Comparison of ENCODE assay signal across 8 mouse cellular contexts in genomic region chr10:62449364-62450279, GRCm38 (mm10). TPM values are rescaled to one million over a fixed set of nuclear protein-coding genes. Genes with fewer than 3 reads are reported as not detected.
DNase-seq lines count a peak whose midpoint lies in the region; ATAC-seq and TF ChIP-seq lines count a peak whose summit lies in the region.

Gene 4930507D05Rik (plus strand): TSS chr10:62449489.
Gene Supv3l1 (minus strand): TSS chr10:62449738.

- H3K4me1 ChIP-seq in ES-E14 (ENCODE audit: control insufficient read depth in 2 of 2, insufficient read depth in 2 of 2, low read length in 2 of 2, poor library complexity in 1 of 2) = peaks cover 6 to 14% of the 10 kb centered on the region in 2 experiments
- H3K4me1 ChIP-seq in forebrain, embryonic 15.5 days = peaks cover 17% of the 10 kb centered on the region
- H3K4me1 ChIP-seq in lung, adult 2 months (ENCODE audit: control insufficient read depth, insufficient read depth, low read length) = peaks cover 8% of the 10 kb centered on the region

- peaks cover 14% of the 10 kb centered on the region for H3K36me3 ChIP-seq in ES-E14 (ENCODE audit: control insufficient read depth, insufficient read depth, low read length, poor library complexity, severe bottlenecking)
- peaks cover 25% of the 10 kb centered on the region for H3K36me3 ChIP-seq in forebrain, embryonic 15.5 days

- H3K27me3 ChIP-seq in forebrain, embryonic 15.5 days = no peaks in the 10 kb centered on the region

- in situ Hi-C loops in ES-E14 (cut with MboI; ENCODE audit: low sequenced_read_pairs in 2 of 2, unreplicated experiment in 2 of 2) = no loop called here

- TF ChIP-seq POLR2A in lung, adult 2 months (IDR thresholded peaks at IDR 0.05; ENCODE audit: borderline replicate concordance, extremely low read depth, low read depth, low read length) = peak; percentile 54; the same call in 1 of the 2 replicates

- intact Hi-C loops in heart, postnatal 25 days (cut with DNase I) = loop anchor here (2.0 kb wide), 1 partner anchor 37 kb away; the partner anchor contains the start of gene Vps26a

- H3K27ac ChIP-seq in ES-E14 (ENCODE audit: insufficient read depth, low read depth, low read length, poor library complexity, severe bottlenecking) = peak within 1 kb of the TSS; percentile 92
- H3K27ac ChIP-seq in forebrain, embryonic 15.5 days (replicated peaks) = peak within 1 kb of the TSS; percentile 95

- DNase-seq in ES-E14 (ENCODE audit: low read depth, low spot score) = peak; percentile 84
- DNase-seq in cerebellum, adult 11-12 months = peak; percentile 88
- DNase-seq in heart, postnatal 25 days (ENCODE audit: low spot score) = peak; percentile 79
- DNase-seq in layer of hippocampus, adult 18-20 months (ENCODE audit: low spot score in 2 of 2) = peak; percentile 80 to 95
- peak; percentile 95 for DNase-seq in lung, adult 2 months
- DNase-seq in thymus, adult 18-20 months = peak; percentile 63 to 77

- H3K9me3 ChIP-seq in ES-E14 (ENCODE audit: control insufficient read depth, insufficient read depth, low read depth, low read length) = no peaks in the 10 kb centered on the region
- no peaks in the 10 kb centered on the region for H3K9me3 ChIP-seq in forebrain, embryonic 15.5 days

- H3K9ac ChIP-seq in ES-E14 (ENCODE audit: insufficient read depth, low read depth, low read length, poor library complexity, severe bottlenecking) = peak within 1 kb of the TSS; percentile 98
- peak within 1 kb of the TSS; percentile 96 for H3K9ac ChIP-seq in forebrain, embryonic 15.5 days (replicated peaks)

- TF ChIP-seq CTCF in lung, adult 2 months (IDR thresholded peaks at IDR 0.05; ENCODE audit: insufficient read depth, low read length) = no peak

- H3K4me2 ChIP-seq in forebrain, embryonic 15.5 days (replicated peaks) = peak within 1 kb of the TSS; percentile 77

- WGBS in forebrain, embryonic 15.5 days = under 1% methylated on average over 73 of the region's 73 CpGs
- WGBS in lung, adult 2 months = under 1% methylated on average over 73 of the region's 73 CpGs

- peak within 1 kb of the TSS; percentile 84 to 98 for H3K4me3 ChIP-seq in ES-E14 (ENCODE audit: insufficient read depth in 1 of 2, low read depth in 1 of 2, low read length in 2 of 2, poor library complexity in 1 of 2, severe bottlenecking in 1 of 2)
- peak within 1 kb of the TSS; percentile 85 for H3K4me3 ChIP-seq in forebrain, embryonic 15.5 days
- peak within 1 kb of the TSS; percentile 100 for H3K4me3 ChIP-seq in lung, adult 2 months (replicated peaks; ENCODE audit: extremely low read depth, low read depth, low read length)

- ATAC-seq in forebrain, embryonic 15.5 days (replicated peaks) = peak; percentile 96
- ATAC-seq in neutrophil, adult 5-6 weeks (ENCODE audit: extremely low read depth, insufficient number of reproducible peaks, low FRiP score, poor library complexity, severe bottlenecking) = peak; percentile 85

TF ChIP-seq in ES-E14, 5 proteins besides CTCF, POLR2A, EP300 and RAD21:
- TF ChIP-seq MAFK (IDR thresholded peaks at IDR 0.05; ENCODE audit: insufficient read depth, low read depth, low read length) (0 out of 2 replicates have a peak, but pooled peaks have one; percentile 5), HCFC1 (IDR thresholded peaks at IDR 0.05; ENCODE audit: borderline replicate concordance, insufficient read depth, low read length) (peak; percentile 84), ZNF384 (IDR thresholded peaks at IDR 0.05; ENCODE audit: low read depth, low read length) (no peak), ZC3H11A (IDR thresholded peaks at IDR 0.05; ENCODE audit: borderline replicate concordance, low read depth, low read length) (no peak), CHD2 (IDR thresholded peaks at IDR 0.05; ENCODE audit: low read depth, low read length) (0 out of 2 replicates have a peak, but pooled peaks have one; percentile 35)

RNA-seq across cellular contexts. Expression of gene 4930507D05Rik, which starts in this region (rescaled TPM):
- total RNA-seq in ES-E14 (2012; rRNA removed) = 1.4 and 1.5 TPM in 2 replicates
- polyA plus RNA-seq in forebrain, embryonic 15.5 days (2015; fragmentation: Nextera tagmentation; extraction: Ambion mirVana) = 1.0 and 1.1 TPM in 2 replicates
- total RNA-seq in heart, postnatal 25 days (2021) = under 1 TPM; 0.22 to 0.26 TPM
- 1 to 10 TPM in 1 of 2 experiments, under 1 TPM in 1; 0.94 to 1.1 TPM for total RNA-seq in layer of hippocampus, adult 18-20 months (2021)
- 0.09 TPM in 1 of 2 replicates, not detected in the other for polyA plus RNA-seq in lung, adult 2 months (2012; rRNA removed)
- total RNA-seq in neutrophil, adult 5-6 weeks (2017) = 0.23 TPM in 1 of 2 replicates, not detected in the other

RNA-seq across cellular contexts. Expression of gene Supv3l1, which starts in this region (rescaled TPM):
- total RNA-seq in ES-E14 (2012; rRNA removed) = 50.0 and 54.7 TPM in 2 replicates
- polyA plus RNA-seq in forebrain, embryonic 15.5 days (2015; fragmentation: Nextera tagmentation; extraction: Ambion mirVana) = 21.3 and 23.5 TPM in 2 replicates
- total RNA-seq in heart, postnatal 25 days (2021) = 10 to 100 TPM; 38.5 to 39.3 TPM
- total RNA-seq in layer of hippocampus, adult 18-20 months (2021) = 10 to 100 TPM; 21.6 to 22.3 TPM
- 7.6 and 11.9 TPM in 2 replicates for polyA plus RNA-seq in lung, adult 2 months (2012; rRNA removed)
- total RNA-seq in neutrophil, adult 5-6 weeks (2017) = 15.5 and 17.5 TPM in 2 replicates

Comparison
In these comparisons a context has a peak if more than half of its experiments do, and no peak if none do; other contexts are left out.
1. Peak in every context shown above with its lines: DNase-seq, ATAC-seq, H3K4me3 ChIP-seq and H3K27ac ChIP-seq.